Mouse (Mus musculus): ENCODE data around the gene Dyrk2. TPM values are rescaled to one million over a fixed set of nuclear protein-coding genes. Genes with fewer than 3 reads are reported as not detected.

The Dyrk2 gene
- polyA plus RNA-seq, 1 experiment from 2014 or later = 9.2 TPM

GRCm38 (mm10) chr10:118839343-118840141, 30.5 kb downstream of the Dyrk2 start:
- Histone ChIP-seq H3K4me1 (0 out of 2 replicates have a peak, but pooled peaks cover 3% of the 10 kb centered on the region), H3K4me2 (no peak overlapping the region), H3K27ac (no peak overlapping the region; the same call in 1 of the 2 replicates), H3K27me3 (no peaks in the 10 kb centered on the region), H3K9ac (no peak overlapping the region), H3K4me3 (no peak overlapping the region), H3K9me3 (no peaks in the 10 kb centered on the region), H3K36me3 (no peaks in the 10 kb centered on the region)
- no peak for ATAC-seq (ENCODE audit: insufficient number of reproducible peaks, low FRiP score, low TSS enrichment, low read depth)
- 71% methylated on average over 19 of the region's 19 CpGs for WGBS

- Histone ChIP-seq H3K9ac (no peak overlapping the region), H3K4me1 (0 out of 2 replicates have a peak, but pooled peaks cover 3% of the 10 kb centered on the region), H3K4me3 (no peak overlapping the region), H3K4me2 (no peak overlapping the region), H3K27ac (no peak overlapping the region), H3K36me3 (no peaks in the 10 kb centered on the region), H3K9me3 (no peaks in the 10 kb centered on the region), H3K27me3 (no peaks in the 10 kb centered on the region)
- no peak for ATAC-seq (ENCODE audit: insufficient number of reproducible peaks, low FRiP score, low TSS enrichment, low read depth)
- WGBS = 58% methylated on average over 8 of the region's 8 CpGs
Observed at GRCm38 (mm10) chr10:118837636-118838035, 32.4 kb downstream of the Dyrk2 start.

GRCm38 (mm10) chr10:118831190-118831589, 38.8 kb downstream of the Dyrk2 start:
- no peak overlapping the region for H3K9ac ChIP-seq
- no peak for ATAC-seq (ENCODE audit: insufficient number of reproducible peaks, low FRiP score, low TSS enrichment, low read depth)
- H3K27me3 ChIP-seq = no peaks in the 10 kb centered on the region
- no peak overlapping the region for H3K4me3 ChIP-seq
- no peak overlapping the region for H3K4me2 ChIP-seq
- no peaks in the 10 kb centered on the region for H3K9me3 ChIP-seq
- H3K4me1 ChIP-seq = no peaks in the 10 kb centered on the region
- WGBS = 79% methylated on average over 8 of the region's 8 CpGs
- H3K36me3 ChIP-seq = no peaks in the 10 kb centered on the region
- H3K27ac ChIP-seq = no peak overlapping the region

GRCm38 (mm10) chr10:118829641-118830040, 40.4 kb downstream of the Dyrk2 start:
- WGBS = 65% methylated on average over 2 of the region's 2 CpGs
- Histone ChIP-seq H3K9ac (no peak overlapping the region), H3K36me3 (no peaks in the 10 kb centered on the region), H3K4me3 (no peak overlapping the region), H3K27me3 (no peaks in the 10 kb centered on the region), H3K27ac (no peak overlapping the region), H3K4me2 (no peak overlapping the region), H3K4me1 (no peaks in the 10 kb centered on the region), H3K9me3 (no peaks in the 10 kb centered on the region)
- no peak for ATAC-seq (ENCODE audit: insufficient number of reproducible peaks, low FRiP score, low TSS enrichment, low read depth)

GRCm38 (mm10) chr10:118827116-118827515, 42.9 kb downstream of the Dyrk2 start:
- no peaks in the 10 kb centered on the region for H3K27me3 ChIP-seq
- no peaks in the 10 kb centered on the region for H3K4me1 ChIP-seq
- no peaks in the 10 kb centered on the region for H3K9me3 ChIP-seq
- H3K27ac ChIP-seq = no peak overlapping the region
- no peaks in the 10 kb centered on the region for H3K36me3 ChIP-seq
- H3K4me3 ChIP-seq = no peak overlapping the region
- no peak overlapping the region for H3K9ac ChIP-seq
- 89% methylated on average over 7 of the region's 7 CpGs for WGBS
- no peak overlapping the region for H3K4me2 ChIP-seq
- no peak for ATAC-seq (ENCODE audit: insufficient number of reproducible peaks, low FRiP score, low TSS enrichment, low read depth)

GRCm38 (mm10) chr10:118824830-118825229, 45.2 kb downstream of the Dyrk2 start:
- Histone ChIP-seq H3K27ac (no peak overlapping the region), H3K4me1 (peaks cover 4% of the 10 kb centered on the region; the same call in 1 of the 2 replicates), H3K9me3 (no peaks in the 10 kb centered on the region), H3K36me3 (no peaks in the 10 kb centered on the region), H3K4me2 (no peak overlapping the region), H3K9ac (no peak overlapping the region), H3K27me3 (no peaks in the 10 kb centered on the region), H3K4me3 (no peak overlapping the region)
- no peak for ATAC-seq (ENCODE audit: insufficient number of reproducible peaks, low FRiP score, low TSS enrichment, low read depth)
- 77% methylated on average over 8 of the region's 8 CpGs for WGBS

GRCm38 (mm10) chr10:118820901-118821300, 49.1 kb downstream of the Dyrk2 start:
- H3K4me1 ChIP-seq = peaks cover 4% of the 10 kb centered on the region; the same call in 1 of the 2 replicates
- no peak overlapping the region for H3K27ac ChIP-seq
- peak; percentile 69; the same call in 1 of the 2 replicates for ATAC-seq (ENCODE audit: insufficient number of reproducible peaks, low FRiP score, low TSS enrichment, low read depth)
- no peaks in the 10 kb centered on the region for H3K36me3 ChIP-seq
- WGBS = 20% methylated on average over 7 of the region's 7 CpGs
- no peak overlapping the region for H3K4me3 ChIP-seq
- no peak overlapping the region for H3K4me2 ChIP-seq
- no peaks in the 10 kb centered on the region for H3K27me3 ChIP-seq
- H3K9me3 ChIP-seq = no peaks in the 10 kb centered on the region
- H3K9ac ChIP-seq = no peak overlapping the region

- Histone ChIP-seq H3K4me2 (no peak overlapping the region), H3K27ac (no peak overlapping the region), H3K9ac (no peak overlapping the region), H3K36me3 (no peaks in the 10 kb centered on the region), H3K4me3 (no peak overlapping the region), H3K27me3 (no peaks in the 10 kb centered on the region), H3K9me3 (no peaks in the 10 kb centered on the region), H3K4me1 (peaks cover 4% of the 10 kb centered on the region; the same call in 1 of the 2 replicates)
- ATAC-seq (ENCODE audit: insufficient number of reproducible peaks, low FRiP score, low TSS enrichment, low read depth) = no peak
- 75% methylated on average over 4 of the region's 4 CpGs for WGBS
Observed at GRCm38 (mm10) chr10:118819846-118820245, 50.2 kb downstream of the Dyrk2 start.

GRCm38 (mm10) chr10:118817089-118817488, 52.9 kb downstream of the Dyrk2 start:
- WGBS = 80% methylated on average over 6 of the region's 6 CpGs
- H3K36me3 ChIP-seq = no peaks in the 10 kb centered on the region
- no peaks in the 10 kb centered on the region for H3K9me3 ChIP-seq
- H3K9ac ChIP-seq = no peak overlapping the region
- H3K27me3 ChIP-seq = no peaks in the 10 kb centered on the region
- H3K4me1 ChIP-seq = peaks cover 4% of the 10 kb centered on the region; the same call in 1 of the 2 replicates
- H3K27ac ChIP-seq = no peak overlapping the region
- no peak overlapping the region for H3K4me2 ChIP-seq
- ATAC-seq (ENCODE audit: insufficient number of reproducible peaks, low FRiP score, low TSS enrichment, low read depth) = no peak
- H3K4me3 ChIP-seq = no peak overlapping the region

- Histone ChIP-seq H3K27ac (no peak overlapping the region), H3K4me1 (0 out of 2 replicates have a peak, but pooled peaks cover 3% of the 10 kb centered on the region), H3K27me3 (no peaks in the 10 kb centered on the region), H3K4me3 (no peak overlapping the region), H3K9ac (no peak overlapping the region), H3K9me3 (no peaks in the 10 kb centered on the region), H3K36me3 (no peaks in the 10 kb centered on the region), H3K4me2 (no peak overlapping the region)
- no peak for ATAC-seq (ENCODE audit: insufficient number of reproducible peaks, low FRiP score, low TSS enrichment, low read depth)
- 74% methylated on average over 6 of the region's 6 CpGs for WGBS
Observed at GRCm38 (mm10) chr10:118811945-118812344, 58.1 kb downstream of the Dyrk2 start.

GRCm38 (mm10) chr10:118810908-118811711, 58.9 kb downstream of the Dyrk2 start:
- Histone ChIP-seq H3K36me3 (no peaks in the 10 kb centered on the region), H3K4me3 (no peak overlapping the region), H3K4me2 (no peak overlapping the region), H3K9ac (no peak overlapping the region), H3K4me1 (0 out of 2 replicates have a peak, but pooled peaks cover 3% of the 10 kb centered on the region), H3K9me3 (no peaks in the 10 kb centered on the region), H3K27ac (no peak overlapping the region), H3K27me3 (no peaks in the 10 kb centered on the region)
- 57% methylated on average over 16 of the region's 16 CpGs for WGBS
- ATAC-seq (ENCODE audit: insufficient number of reproducible peaks, low FRiP score, low TSS enrichment, low read depth) = no peak
